Mouse (Mus musculus): ENCODE measurements around the gene Tceanc2.

Tceanc2 gene

DNA sequence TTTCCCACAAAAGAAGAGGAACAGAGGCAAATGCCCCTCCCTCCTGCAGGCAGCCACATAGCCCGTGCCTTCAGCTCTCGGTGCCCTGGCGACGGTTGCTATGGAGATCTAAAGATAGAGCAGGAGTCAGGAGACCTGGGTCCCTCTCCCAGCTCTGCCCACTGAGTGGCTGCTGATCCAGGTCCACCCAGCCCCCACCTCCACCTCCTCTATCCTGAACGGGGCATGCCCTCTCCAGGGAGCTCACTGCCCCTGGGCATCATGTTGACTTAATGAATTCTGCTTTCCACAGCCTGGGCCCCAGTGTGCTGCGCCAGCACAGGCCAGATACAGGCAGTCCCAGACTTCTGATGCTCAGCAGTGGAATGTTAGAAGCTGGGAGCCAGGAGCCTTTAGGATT lies 94.1 kb downstream of the Tceanc2 start:
- no peak for DNase-seq (ENCODE audit: low read depth, low spot score)

DNA sequence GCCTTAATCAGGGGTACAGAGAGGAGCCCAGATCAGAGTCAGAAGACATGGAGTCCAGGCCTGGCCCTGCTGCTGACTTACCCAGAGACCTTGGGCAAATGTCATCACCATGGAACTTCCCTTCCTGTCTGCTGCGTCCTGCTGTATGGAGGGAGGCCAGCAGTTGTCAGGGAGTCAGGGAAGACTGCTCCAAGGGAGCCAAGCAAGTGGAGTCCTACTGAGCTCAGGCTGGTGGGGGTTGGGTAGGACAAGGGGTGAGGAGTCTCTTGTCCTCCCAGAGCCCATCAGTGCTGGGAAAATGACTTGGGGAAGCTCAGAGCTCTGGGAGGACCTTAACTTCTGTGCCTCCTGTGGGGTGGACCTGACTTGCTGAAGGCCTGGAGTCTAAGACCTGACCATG lies 94.6 kb downstream of the Tceanc2 start:
- DNase-seq (ENCODE audit: low read depth, low spot score), result no peak
